Mouse (Mus musculus) stomach, embryonic 16.5 days (tissue): ENCODE measurements around the gene Cd5l. TPM values are rescaled to one million over a fixed set of nuclear protein-coding genes. Genes with fewer than 3 reads are reported as not detected.
"Not testable (repeated sequence)": the region's sequence is repeated elsewhere in the genome, so short reads cannot be mapped to it uniquely, and the experiment has no call there.

Experiments used
- ATAC-seq: fragments of 200-750 bp; cut with Nextera tagmentation; 2 replicates; pipeline ENCODE4 v1.8.0; 2017; ENCODE audit warnings: moderate number of reproducible peaks, moderate TSS enrichment; ENCODE audit not compliant: insufficient read depth, low FRiP score
- H3K27ac ChIP-seq: fragments of 300-500 bp; sonication (generic); 2 replicates; pipeline ENCODE4 v1.5.1; 2014; ENCODE audit warnings: low read length
- H3K27me3 ChIP-seq: fragments of 300-500 bp; sonication (generic); 2 replicates; pipeline ENCODE4 v1.6.1; 2014; ENCODE audit warnings: low read length, control low read depth, mixed read lengths; ENCODE audit not compliant: control insufficient read depth, insufficient read depth
- H3K36me3 ChIP-seq: fragments of 300-500 bp; sonication (generic); 2 replicates; pipeline ENCODE4 v1.6.1; 2014; ENCODE audit warnings: low read length; ENCODE audit not compliant: control insufficient read depth, insufficient read depth
- H3K4me1 ChIP-seq: fragments of 300-500 bp; sonication (generic); 2 replicates; pipeline ENCODE4 v1.6.1; 2014; ENCODE audit warnings: low read length, control low read depth, mixed read lengths; ENCODE audit not compliant: control insufficient read depth, insufficient read depth
- H3K4me2 ChIP-seq: fragments of 300-500 bp; sonication (generic); 2 replicates; pipeline ENCODE4 v1.6.1; 2014; ENCODE audit warnings: low read depth, low read length, mixed read lengths
- H3K4me3 ChIP-seq: fragments of 300-500 bp; sonication (generic); replicated peaks from 2 replicates; pipeline ENCODE4 v1.5.1; 2014; ENCODE audit warnings: mild to moderate bottlenecking, low read length
- H3K9ac ChIP-seq: fragments of 300-500 bp; sonication (generic); 2 replicates; pipeline ENCODE4 v1.6.1; 2014; ENCODE audit warnings: low read length
- H3K9me3 ChIP-seq: fragments of 300-500 bp; sonication (generic); replicated peaks from 2 replicates; pipeline ENCODE4 v1.6.1; 2016; ENCODE audit warnings: low read length, control low read depth; ENCODE audit not compliant: control insufficient read depth
- WGBS: fragments of 180-500 bp; shearing (Covaris S2); extraction: QIAGEN DNeasy Blood & Tissue Kit; methylation state at CpG from one replicate; pipeline ENCODE4 v1.1.7; 2014; 5-methylcytosine and 5-hydroxymethylcytosine counted together
- polyA plus RNA-seq: library from polyadenylated mRNA; unstranded; fragments of >200 nt; fragmentation: Nextera tagmentation; extraction: Ambion mirVana; gene quantifications from 2 replicates; pipeline ENCODE4 v1.2.1, GENCODE M21; 2015

The Cd5l gene
- 2.0 and 2.5 TPM in 2 replicates for polyA plus RNA-seq

GRCm38 (mm10) chr3:87357581-87357980, at the start of gene Cd5l:
Gene Cd5l (plus strand): TSS chr3:87357881.
- no peak within 1 kb of the TSS for H3K4me3 ChIP-seq
- no peak within 1 kb of the TSS for H3K4me2 ChIP-seq
- H3K36me3 ChIP-seq = no peaks in the 10 kb centered on the region
- H3K9ac ChIP-seq = no peak within 1 kb of the TSS
- no peaks in the 10 kb centered on the region for H3K9me3 ChIP-seq
- no peaks in the 10 kb centered on the region for H3K27me3 ChIP-seq
- no peak within 1 kb of the TSS for H3K27ac ChIP-seq
- ATAC-seq = no peak
- H3K4me1 ChIP-seq = no peaks in the 10 kb centered on the region

- no peaks in the 10 kb centered on the region for H3K36me3 ChIP-seq
- H3K27ac ChIP-seq = no peak overlapping the region
- no peaks in the 10 kb centered on the region for H3K27me3 ChIP-seq
- 56% methylated on average over 2 of the region's 2 CpGs for WGBS
- H3K4me2 ChIP-seq = no peak overlapping the region
- ATAC-seq = no peak
- no peak overlapping the region for H3K4me3 ChIP-seq
- no peak overlapping the region for H3K9ac ChIP-seq
- no peaks in the 10 kb centered on the region for H3K4me1 ChIP-seq
- no peaks in the 10 kb centered on the region for H3K9me3 ChIP-seq
Observed at GRCm38 (mm10) chr3:87309922-87310321, 47.8 kb upstream of the Cd5l start.

DNA sequence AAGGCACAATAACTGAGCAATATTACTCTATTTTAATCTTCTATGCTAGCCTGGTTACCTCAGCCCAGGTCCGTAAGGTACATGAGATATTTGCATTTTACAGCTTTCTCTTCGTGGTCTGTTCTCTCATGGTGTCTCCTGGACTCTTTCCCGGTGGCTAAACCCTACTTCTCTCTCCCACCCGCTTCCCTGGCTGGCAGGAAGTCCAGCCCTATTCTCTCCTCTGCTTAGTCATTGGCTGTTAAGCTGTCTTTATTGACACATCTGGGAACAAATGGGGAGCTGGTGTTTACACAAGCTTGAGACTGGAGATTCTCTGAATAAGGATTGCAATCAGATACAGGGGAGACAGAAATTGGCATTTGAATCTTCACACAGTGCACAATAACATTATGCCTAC, 35.1 kb upstream of the Cd5l start:
- Histone ChIP-seq H3K27me3 (no peaks in the 10 kb centered on the region), H3K4me1 (no peaks in the 10 kb centered on the region), H3K4me3 (no peak overlapping the region), H3K9ac (no peak overlapping the region), H3K9me3 (no peaks in the 10 kb centered on the region), H3K27ac (no peak overlapping the region), H3K36me3 (no peaks in the 10 kb centered on the region), H3K4me2 (no peak overlapping the region)
- ATAC-seq = no peak
- 45% methylated on average over 4 of the region's 4 CpGs for WGBS

DNA sequence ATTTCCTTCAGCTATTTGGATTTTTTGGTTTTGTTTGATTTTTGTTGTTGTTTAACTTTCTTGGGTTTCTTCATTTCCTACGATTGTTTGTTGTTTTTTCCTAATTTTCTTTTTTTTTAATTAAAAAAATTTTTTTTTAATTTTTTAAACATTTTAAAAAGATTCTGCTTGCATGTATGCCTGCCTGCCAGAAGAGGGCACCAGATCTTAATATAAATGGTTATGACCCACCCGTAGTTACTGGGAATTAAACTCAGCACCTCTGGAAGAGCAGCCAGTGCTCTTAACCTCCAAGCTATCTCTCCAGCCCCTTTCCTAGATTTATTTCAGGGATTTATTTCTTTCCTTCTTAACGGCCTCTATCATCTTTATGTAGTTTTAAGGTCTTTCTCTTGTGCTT, 33.9 kb upstream of the Cd5l start:
- Histone ChIP-seq H3K27ac (no peak overlapping the region), H3K9ac (no peak overlapping the region), H3K4me2 (no peak overlapping the region), H3K4me3 (no peak overlapping the region), H3K4me1 (no peaks in the 10 kb centered on the region), H3K27me3 (no peaks in the 10 kb centered on the region), H3K9me3 (no peaks in the 10 kb centered on the region), H3K36me3 (no peaks in the 10 kb centered on the region)
- 12% methylated on average over 3 of the region's 3 CpGs for whole genome bisulfite sequencing
- no peak for ATAC-seq

DNA sequence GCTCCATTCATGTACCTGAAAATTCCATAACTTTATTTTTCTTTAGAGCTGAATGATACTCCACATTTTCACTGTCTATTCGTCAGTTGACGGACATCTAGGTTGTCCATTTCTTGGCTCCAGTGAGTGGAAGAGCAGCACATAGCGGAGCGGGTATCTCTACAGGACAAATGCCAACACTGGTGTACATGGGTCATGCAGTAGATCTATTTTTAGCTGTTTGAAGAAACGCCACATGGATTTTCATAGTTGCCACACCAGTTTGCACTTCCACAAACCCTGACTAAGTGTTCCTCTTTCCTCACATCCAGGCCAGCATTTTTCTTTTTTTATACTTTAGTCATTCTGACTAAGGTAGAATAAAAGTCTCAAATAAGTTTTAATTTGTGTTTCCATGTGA, 19.8 kb upstream of the Cd5l start:
- no peak overlapping the region for H3K4me3 ChIP-seq
- H3K36me3 ChIP-seq = no peaks in the 10 kb centered on the region
- WGBS = 80% methylated on average over 5 of the region's 5 CpGs
- no peak overlapping the region for H3K27ac ChIP-seq
- no peak overlapping the region for H3K4me2 ChIP-seq
- H3K4me1 ChIP-seq = no peaks in the 10 kb centered on the region
- H3K9ac ChIP-seq = no peak overlapping the region
- no peaks in the 10 kb centered on the region for H3K27me3 ChIP-seq
- H3K9me3 ChIP-seq = no peaks in the 10 kb centered on the region
- ATAC-seq = no peak

DNA sequence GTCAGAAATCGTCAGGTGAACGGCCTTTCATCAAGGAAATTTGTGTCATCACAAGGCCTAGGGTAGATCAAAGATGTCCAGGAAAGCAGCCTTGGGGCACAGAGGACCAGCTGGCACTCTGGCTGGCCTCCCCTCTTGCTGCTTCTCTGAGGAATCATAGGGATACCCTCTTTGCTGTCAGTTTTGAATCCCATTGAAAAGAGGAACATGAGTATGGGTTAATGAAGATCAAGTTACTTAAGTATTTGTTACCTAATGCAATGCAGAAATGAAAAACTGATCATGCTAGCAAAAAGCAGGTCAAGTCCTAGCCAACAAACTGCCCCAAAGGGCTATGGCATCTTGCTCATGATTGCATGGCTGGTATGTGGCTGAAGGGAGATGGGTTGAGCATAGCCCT, 6.7 kb upstream of the Cd5l start:
- H3K4me3 ChIP-seq, H3K27ac ChIP-seq, ATAC-seq, H3K4me1 ChIP-seq, H3K9me3 ChIP-seq, H3K9ac ChIP-seq, H3K4me2 ChIP-seq, H3K36me3 ChIP-seq, H3K27me3 ChIP-seq: not testable (repeated sequence)
- WGBS = 82% methylated on average over 2 of the region's 2 CpGs

DNA sequence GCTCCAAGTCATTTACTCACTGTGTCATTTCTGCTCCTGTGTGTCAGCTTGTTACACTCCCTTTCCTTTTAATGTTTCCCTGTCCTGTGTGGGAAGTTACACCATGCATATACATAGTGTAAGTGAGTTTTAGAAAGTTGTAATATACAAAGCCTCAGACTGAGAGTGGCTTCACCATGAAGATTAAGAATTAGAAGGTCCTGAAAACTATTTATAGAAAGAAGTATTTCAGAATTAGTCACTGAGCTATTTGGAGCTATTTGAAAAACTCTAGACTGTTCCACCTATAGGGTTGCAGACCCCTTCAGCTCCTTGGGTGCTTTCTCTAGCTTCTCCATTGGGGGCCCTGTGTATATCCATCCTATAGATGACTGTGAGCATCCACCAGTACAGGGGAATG, 1.5 kb downstream of the Cd5l start:
- H3K4me2 ChIP-seq = no peak overlapping the region
- H3K9me3 ChIP-seq = no peaks in the 10 kb centered on the region
- no peak for ATAC-seq
- no peaks in the 10 kb centered on the region for H3K27me3 ChIP-seq
- no peak overlapping the region for H3K4me3 ChIP-seq
- H3K4me1 ChIP-seq = no peaks in the 10 kb centered on the region
- no peak overlapping the region for H3K9ac ChIP-seq
- H3K36me3 ChIP-seq = no peaks in the 10 kb centered on the region
- no peak overlapping the region for H3K27ac ChIP-seq

DNA sequence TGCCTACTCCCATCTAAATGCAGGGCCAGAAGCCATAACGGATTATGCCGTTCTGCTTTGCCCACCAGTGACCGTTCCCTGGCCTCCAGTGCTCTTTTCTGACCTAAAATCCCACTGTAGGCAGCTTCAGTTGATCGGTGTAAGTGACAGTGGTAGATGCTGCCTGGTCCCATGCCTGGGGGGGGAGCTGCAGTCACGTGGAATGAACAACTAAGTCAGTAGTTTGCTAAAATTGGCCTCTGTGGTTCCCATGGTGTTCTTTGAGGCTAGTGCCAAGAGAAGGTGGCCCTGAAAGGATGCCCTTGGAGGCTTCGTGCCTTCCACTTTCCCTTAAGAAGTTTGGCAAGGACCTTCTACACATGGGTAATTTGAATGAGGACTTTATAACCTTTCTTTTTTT, 2.8 kb downstream of the Cd5l start:
- Histone ChIP-seq H3K36me3 (no peaks in the 10 kb centered on the region), H3K4me1 (no peaks in the 10 kb centered on the region), H3K4me2 (no peak overlapping the region), H3K4me3 (no peak overlapping the region), H3K27ac (no peak overlapping the region), H3K27me3 (no peaks in the 10 kb centered on the region), H3K9ac (no peak overlapping the region), H3K9me3 (no peaks in the 10 kb centered on the region)
- 83% methylated on average over 6 of the region's 6 CpGs for WGBS
- ATAC-seq = no peak

DNA sequence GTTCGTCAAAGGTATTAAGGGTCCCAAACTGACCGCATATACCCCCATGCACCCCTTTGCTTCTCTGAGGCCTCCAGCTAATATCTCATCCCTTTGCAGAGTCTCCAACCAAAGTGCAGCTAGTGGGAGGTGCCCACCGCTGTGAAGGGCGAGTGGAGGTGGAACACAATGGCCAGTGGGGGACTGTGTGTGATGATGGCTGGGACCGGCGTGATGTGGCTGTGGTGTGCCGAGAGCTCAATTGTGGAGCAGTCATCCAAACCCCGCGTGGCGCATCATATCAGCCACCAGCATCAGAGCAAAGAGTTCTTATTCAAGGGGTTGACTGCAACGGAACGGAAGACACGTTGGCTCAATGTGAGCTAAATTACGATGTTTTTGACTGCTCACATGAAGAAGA, 8.0 kb downstream of the Cd5l start:
- Histone ChIP-seq H3K9ac (no peak overlapping the region), H3K27me3 (no peaks in the 10 kb centered on the region), H3K36me3 (no peaks in the 10 kb centered on the region), H3K4me1 (no peaks in the 10 kb centered on the region), H3K9me3 (no peaks in the 10 kb centered on the region), H3K27ac (no peak overlapping the region), H3K4me2 (no peak overlapping the region), H3K4me3 (no peak overlapping the region)
- no peak for ATAC-seq
- 91% methylated on average over 14 of the region's 14 CpGs for WGBS

GRCm38 (mm10) chr3:87367511-87367910, 9.8 kb downstream of the Cd5l start:
- Histone ChIP-seq H3K4me1 (no peaks in the 10 kb centered on the region), H3K4me2 (no peak overlapping the region), H3K9me3 (no peaks in the 10 kb centered on the region), H3K9ac (no peak overlapping the region), H3K27me3 (no peaks in the 10 kb centered on the region), H3K36me3 (no peaks in the 10 kb centered on the region), H3K27ac (no peak overlapping the region), H3K4me3 (no peak overlapping the region)
- no peak for ATAC-seq
- 84% methylated on average over 10 of the region's 10 CpGs for WGBS
